Comparison of ENCODE assay signal across 9 mouse cellular contexts in genomic region chr2:148375326-148376150, GRCm38 (mm10). TPM values are rescaled to one million over a fixed set of nuclear protein-coding genes. Genes with fewer than 3 reads are reported as not detected.
DNase-seq lines count a peak whose midpoint lies in the region; ATAC-seq lines count a peak whose summit lies in the region.
"Had no signal": no experiment of that assay in that cellular context is flagged by ENCODE, and none has a peak within 500 bp of the region (broad histone marks: within the 10 kb centered on the region; RNA-seq: fewer than 3 reads in every experiment).

No protein-coding gene starts in this region.

- H3K4me2 ChIP-seq in liver, embryonic 12.5 days: no peak overlapping the region
- no peak overlapping the region for H3K4me2 ChIP-seq in neural tube, embryonic 11.5 days (ENCODE audit: low read depth)
- H3K4me2 ChIP-seq: midbrain, embryonic 12.5 days had no signal

- H3K27me3 ChIP-seq in liver, embryonic 12.5 days (replicated peaks): no peaks in the 10 kb centered on the region
- no peaks in the 10 kb centered on the region for H3K27me3 ChIP-seq in neural tube, embryonic 11.5 days (ENCODE audit: control insufficient read depth, insufficient read depth, low read length)
- H3K27me3 ChIP-seq: midbrain, embryonic 12.5 days had no signal

- ATAC-seq in liver, embryonic 12.5 days: no peak
- ATAC-seq in neural tube, embryonic 11.5 days (ENCODE audit: insufficient read depth, low FRiP score, low TSS enrichment): peak; percentile 48; the same call in 1 of the 2 replicates
- no peak for ATAC-seq in inflammation-experienced regulatory T-cells, adult 6 months

- no peaks in the 10 kb centered on the region for H3K4me1 ChIP-seq in liver, embryonic 12.5 days
- no peaks in the 10 kb centered on the region for H3K4me1 ChIP-seq in neural tube, embryonic 11.5 days (ENCODE audit: control insufficient read depth, insufficient read depth, low read length)
- H3K4me1 ChIP-seq: midbrain, embryonic 12.5 days had no signal

- peak; percentile 58 for DNase-seq in liver
- DNase-seq in adrenal gland, adult 2 months: peak; percentile 21
- peak; percentile 62 for DNase-seq in embryo, embryonic 9.5 days (ENCODE audit: extremely low spot score)
- peak; percentile 36 for DNase-seq in kidney, postnatal 14 days
- peak; percentile 54 for DNase-seq in neural tube, embryonic 11.5 days (ENCODE audit: low spot score)
- no peak for DNase-seq in cerebellum, adult 11-12 months

- H3K9me3 ChIP-seq in liver, embryonic 12.5 days (replicated peaks): no peaks in the 10 kb centered on the region
- no peaks in the 10 kb centered on the region for H3K9me3 ChIP-seq in neural tube, embryonic 11.5 days (ENCODE audit: control insufficient read depth, low read length)
- H3K9me3 ChIP-seq: midbrain, embryonic 12.5 days had no signal

- WGBS in liver, embryonic 12.5 days (ENCODE audit: insufficient replicate concordance): 32% methylated on average over 10 of the region's 10 CpGs
- WGBS in neural tube, embryonic 11.5 days: 77% methylated on average over 10 of the region's 10 CpGs

- H3K27ac ChIP-seq in liver, embryonic 12.5 days: no peak overlapping the region
- no peak overlapping the region for H3K27ac ChIP-seq in neural tube, embryonic 11.5 days (ENCODE audit: low read depth, low read length)
- H3K27ac ChIP-seq: midbrain, embryonic 12.5 days had no signal

- H3K36me3 ChIP-seq in liver, embryonic 12.5 days: no peaks in the 10 kb centered on the region
- no peaks in the 10 kb centered on the region for H3K36me3 ChIP-seq in neural tube, embryonic 11.5 days (ENCODE audit: control insufficient read depth, insufficient read depth, low read length)
- H3K36me3 ChIP-seq: midbrain, embryonic 12.5 days had no signal

- H3K4me3 ChIP-seq in liver, embryonic 12.5 days: no peak overlapping the region
- no peak overlapping the region for H3K4me3 ChIP-seq in neural tube, embryonic 11.5 days (ENCODE audit: low read depth, low read length)
- H3K4me3 ChIP-seq: midbrain, embryonic 12.5 days had no signal

- H3K9ac ChIP-seq in liver, embryonic 12.5 days: no peak overlapping the region
- H3K9ac ChIP-seq in neural tube, embryonic 11.5 days (ENCODE audit: low read length): no peak overlapping the region
- H3K9ac ChIP-seq: midbrain, embryonic 12.5 days had no signal

RNA-seq across cellular contexts. Expression of gene Sstr4, which starts 19.6 kb away (rescaled TPM):
- polyA plus RNA-seq in liver, embryonic 12.5 days (2016; fragmentation: Nextera tagmentation; extraction: Ambion mirVana): 0.25 and 0.30 TPM in 2 replicates
- under 1 TPM; 0.26 to 0.86 TPM for total RNA-seq in adrenal gland, adult 2 months (2021)
- 0.72 and 0.84 TPM in 2 replicates for polyA plus RNA-seq in adrenal gland, adult 2 months (2012; rRNA removed)
- polyA plus RNA-seq in neural tube, embryonic 11.5 days (2014; fragmentation: Nextera tagmentation; extraction: Ambion mirVana): 0.34 and 0.80 TPM in 2 replicates
- not detected for polyA plus RNA-seq in inflammation-experienced regulatory T-cells, adult 6 months (2017; shearing (Covaris generic))

RNA-seq across cellular contexts. Expression of gene Thbd, which starts 32.5 kb away (rescaled TPM):
- 3.2 and 3.7 TPM in 2 replicates for polyA plus RNA-seq in liver, embryonic 12.5 days (2016; fragmentation: Nextera tagmentation; extraction: Ambion mirVana)
- total RNA-seq in adrenal gland, adult 2 months (2021): 10 to 100 TPM; 24.8 to 37.1 TPM
- polyA plus RNA-seq in adrenal gland, adult 2 months (2012; rRNA removed): 31.1 and 34.6 TPM in 2 replicates
- 5.9 and 6.4 TPM in 2 replicates for polyA plus RNA-seq in neural tube, embryonic 11.5 days (2014; fragmentation: Nextera tagmentation; extraction: Ambion mirVana)
- polyA plus RNA-seq in inflammation-experienced regulatory T-cells, adult 6 months (2017; shearing (Covaris generic)): under 1 TPM in 1 of 3 experiments, not detected in 2; 0.24 TPM
